Mouse (Mus musculus): Measurements from ENCODE around the gene Necab3. TPM values are rescaled to one million over a fixed set of nuclear protein-coding genes. Genes with fewer than 3 reads are reported as not detected.

The Necab3 gene
- 1 to 10 TPM; 1.5 to 1.6 TPM for total RNA-seq (2021)
- polyA plus RNA-seq (2012; rRNA removed): 3.3 and 4.3 TPM in 2 replicates
- long read RNA-seq: 0 reads

GRCm38 (mm10) chr2:154558264-154559039 is at the start of gene Necab3:
TSS of gene Necab3 (minus strand) at chr2:154558890.
- DNase-seq: peak; percentile 78

GRCm38 (mm10) chr2:154606965-154607364 is 48.3 kb upstream of the Necab3 start:
- DNase-seq: no peak

GRCm38 (mm10) chr2:154604156-154604555 is 45.5 kb upstream of the Necab3 start:
- no peak for DNase-seq

GRCm38 (mm10) chr2:154603638-154604153 is 45.0 kb upstream of the Necab3 start, which contains the start of gene Pxmp4:
TSS of gene Pxmp4 (minus strand) at chr2:154603708.
- DNase-seq: peak; percentile 99

- no peak for DNase-seq
These were observed 44.4 kb upstream of the Necab3 start for GRCm38 (mm10) chr2:154603007-154603637.

DNA sequence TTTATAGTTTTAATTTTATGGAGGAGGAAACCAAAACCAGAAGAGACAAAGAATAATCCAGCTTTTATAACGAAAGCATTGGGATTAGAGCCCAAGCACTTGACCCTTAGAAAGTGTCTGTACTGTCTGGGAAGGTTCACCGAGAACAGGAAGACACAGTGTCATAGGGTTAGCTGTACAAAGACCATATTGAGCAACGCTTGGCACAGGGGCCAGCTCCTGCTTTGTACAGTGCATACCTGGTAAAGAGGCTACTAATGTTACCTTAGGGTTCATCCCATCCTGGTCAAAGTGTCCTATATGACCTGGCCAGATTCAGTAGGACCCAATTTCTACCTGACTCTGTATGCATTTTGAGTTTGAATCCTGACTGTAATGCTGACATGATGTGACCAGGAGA is 42.6 kb upstream of the Necab3 start:
- DNase-seq: no peak

GRCm38 (mm10) chr2:154600586-154600985 is 41.9 kb upstream of the Necab3 start:
- no peak for DNase-seq

GRCm38 (mm10) chr2:154597399-154597798 is 38.7 kb upstream of the Necab3 start:
- DNase-seq: no peak

DNA sequence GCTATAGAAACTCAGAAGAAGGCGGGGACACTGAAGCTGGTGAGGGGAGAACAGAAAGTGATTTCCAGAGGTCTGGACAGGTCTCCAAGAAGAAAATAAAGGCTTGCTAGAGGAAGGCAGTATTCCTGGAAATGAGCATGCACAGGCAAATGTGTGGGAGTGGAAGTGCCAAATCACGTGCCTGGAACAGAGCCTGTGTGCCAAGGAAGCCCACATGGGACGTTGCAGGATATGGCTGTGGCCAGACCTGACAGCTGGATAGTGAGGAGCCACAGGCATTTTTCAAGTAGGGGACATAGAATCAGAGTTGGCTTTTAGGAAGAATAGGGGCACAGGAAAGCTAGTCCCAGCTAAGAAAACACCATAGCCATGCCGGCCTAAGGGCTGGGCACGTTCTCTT is 37.1 kb upstream of the Necab3 start:
- no peak for DNase-seq

- DNase-seq: no peak
These were observed 34.3 kb upstream of the Necab3 start for GRCm38 (mm10) chr2:154593025-154593424.

- DNase-seq: no peak
These were observed 32.5 kb upstream of the Necab3 start for GRCm38 (mm10) chr2:154591239-154591638.

DNA sequence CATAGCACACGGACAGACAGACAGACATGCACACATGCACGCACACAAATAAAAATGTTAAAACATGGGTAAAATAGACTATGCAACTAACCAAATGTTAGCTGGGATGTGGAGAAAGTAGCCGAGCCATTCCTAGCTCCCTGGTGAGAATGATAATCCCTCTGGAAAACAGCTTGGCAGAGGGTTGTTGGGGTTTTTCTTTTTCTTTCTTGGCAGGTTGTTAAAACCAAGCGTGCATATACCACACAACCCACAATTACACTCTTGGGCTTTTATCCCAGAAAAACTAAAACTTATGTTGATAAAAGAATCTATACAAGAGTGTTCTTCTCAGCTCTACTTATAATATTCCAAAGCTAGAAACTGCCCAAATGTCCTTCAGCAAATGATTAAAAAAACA is 30.4 kb upstream of the Necab3 start:
- no peak for DNase-seq

DNA sequence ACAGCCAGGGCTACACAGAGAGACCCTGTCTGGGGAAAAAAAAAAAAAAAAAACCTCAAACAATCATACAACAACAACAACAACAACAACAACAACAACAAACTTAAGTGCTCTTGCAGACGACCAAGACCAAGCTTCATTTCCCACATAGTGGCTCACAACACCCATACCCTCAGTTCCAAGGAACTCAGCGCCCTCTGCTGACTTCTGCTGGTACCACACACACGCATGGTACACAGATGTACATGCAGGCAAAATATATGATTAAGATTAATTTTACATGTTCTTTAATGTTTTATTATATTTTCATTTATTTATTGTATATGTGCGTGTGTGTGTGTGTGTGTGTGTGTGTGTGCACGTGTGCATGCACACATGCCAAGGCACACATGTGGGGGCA is 27.7 kb upstream of the Necab3 start:
- no peak for DNase-seq

DNA sequence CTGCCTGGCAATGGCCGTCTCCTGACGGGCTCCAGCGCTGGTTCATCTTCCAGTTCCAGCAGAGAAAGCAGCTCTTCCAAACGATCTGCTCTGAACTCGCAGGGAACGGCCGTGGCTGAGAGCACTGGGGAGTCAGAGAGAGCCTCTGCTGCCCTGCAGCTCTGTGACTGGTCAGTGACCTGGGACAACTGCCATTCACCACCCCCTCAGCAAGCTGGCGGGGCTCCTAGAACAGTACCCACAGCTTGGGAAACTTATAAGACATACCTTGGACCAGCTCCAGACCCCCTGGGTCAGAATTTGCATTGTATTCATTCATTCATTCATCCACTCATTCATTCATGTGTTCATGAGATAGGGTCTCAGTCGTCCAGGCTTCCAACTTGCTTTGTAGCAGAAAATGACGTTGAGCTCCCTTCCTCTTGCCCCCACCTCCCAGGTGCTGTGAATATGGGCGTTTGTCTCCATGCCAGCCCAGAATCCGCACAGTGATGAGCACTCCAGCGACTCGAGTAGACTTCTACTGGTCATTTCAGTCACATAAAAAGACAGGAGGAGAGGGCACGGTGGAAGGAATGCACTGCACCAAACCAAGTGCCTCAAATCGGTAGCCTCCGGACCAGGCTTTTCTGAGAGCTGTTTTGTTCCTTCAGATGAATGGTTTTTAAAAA is 26.4 kb upstream of the Necab3 start:
- DNase-seq: no peak

DNA sequence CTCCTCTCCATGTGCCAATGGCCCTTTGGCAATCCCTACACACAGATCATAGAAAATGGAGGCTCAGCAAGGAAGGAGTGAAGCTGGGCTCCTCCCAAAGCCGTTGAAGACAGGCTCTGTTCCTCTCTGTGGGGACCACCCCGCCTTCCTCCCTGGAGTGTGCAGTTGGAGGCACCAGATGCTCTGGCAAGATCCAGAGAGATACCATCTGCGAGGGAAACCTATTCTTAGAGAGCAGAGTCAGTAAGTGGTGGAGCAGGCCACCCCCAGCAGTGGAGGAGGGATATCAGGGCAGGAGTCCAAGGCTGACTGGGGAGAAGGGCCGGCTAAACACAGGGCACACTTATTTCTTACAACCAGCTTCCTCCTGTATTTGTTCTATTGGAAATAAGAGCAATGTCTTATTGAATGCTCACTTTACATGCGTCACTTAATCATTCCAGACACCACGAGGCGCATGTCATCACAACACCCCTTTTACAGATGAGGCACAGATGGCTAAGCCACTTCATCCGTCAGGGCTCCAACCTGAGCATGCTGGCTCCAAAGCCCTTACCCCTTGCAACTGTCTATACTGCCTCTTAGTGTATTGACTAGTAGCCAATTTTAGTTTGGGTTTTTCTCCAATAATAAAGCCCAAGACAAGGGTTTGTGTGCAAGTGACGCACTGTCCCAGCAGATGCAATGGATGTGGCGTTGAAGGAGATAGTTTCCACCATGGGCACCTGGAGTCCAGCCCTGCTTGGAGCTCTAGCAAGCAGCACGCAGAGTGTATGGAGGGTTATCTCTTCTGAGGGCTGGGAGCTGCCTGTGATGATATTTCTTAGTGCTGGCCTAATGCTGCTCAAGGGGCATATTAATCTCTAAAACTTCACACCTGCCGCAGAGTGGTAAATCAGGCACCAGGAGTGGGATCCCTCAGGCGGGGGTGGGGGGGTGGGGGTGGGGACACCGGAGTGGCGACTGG is 25.5 kb upstream of the Necab3 start:
- DNase-seq: no peak

- no peak for DNase-seq
These were observed 22.7 kb upstream of the Necab3 start for GRCm38 (mm10) chr2:154581421-154581820.

DNA sequence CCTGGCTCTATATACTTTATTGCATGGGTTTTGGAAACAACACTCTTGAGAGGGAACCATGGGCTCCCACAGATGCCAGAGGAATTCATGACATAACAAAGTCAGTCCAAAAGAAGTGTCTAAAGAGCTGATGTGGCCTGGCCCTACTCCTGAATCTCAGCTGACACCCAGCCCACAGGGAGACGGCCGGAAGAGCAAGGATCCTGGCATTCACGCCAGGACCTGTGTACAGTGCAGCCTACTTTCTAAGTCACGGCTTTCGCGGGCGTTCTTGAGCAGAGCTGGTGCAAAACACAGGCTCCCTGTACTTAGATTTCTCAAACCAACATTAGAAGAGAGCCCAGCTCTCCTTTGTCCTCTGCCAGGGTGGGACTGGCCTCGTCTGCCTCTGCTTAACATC is 21.9 kb upstream of the Necab3 start:
- no peak for DNase-seq

DNA sequence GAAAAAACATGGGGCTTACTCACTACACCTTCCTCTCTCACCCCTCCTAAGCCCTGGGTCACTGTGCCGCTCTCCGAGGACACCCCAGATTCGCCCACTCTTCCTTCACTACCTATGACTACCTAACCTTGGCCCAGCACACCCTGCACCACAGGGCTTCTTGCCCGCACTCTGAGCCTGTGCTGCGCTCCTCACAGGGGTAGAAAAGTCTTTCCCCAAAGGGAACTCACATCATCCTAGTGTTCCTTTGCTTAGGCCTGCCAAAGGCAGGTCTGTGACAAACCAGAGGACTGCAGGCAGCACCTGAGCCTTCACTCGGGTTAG is 19.0 kb upstream of the Necab3 start:
- DNase-seq: no peak

GRCm38 (mm10) chr2:154576876-154577743 is 18.4 kb upstream of the Necab3 start:
- no peak for DNase-seq

- DNase-seq: no peak
These were observed 15.6 kb upstream of the Necab3 start for GRCm38 (mm10) chr2:154574271-154574670.

DNA sequence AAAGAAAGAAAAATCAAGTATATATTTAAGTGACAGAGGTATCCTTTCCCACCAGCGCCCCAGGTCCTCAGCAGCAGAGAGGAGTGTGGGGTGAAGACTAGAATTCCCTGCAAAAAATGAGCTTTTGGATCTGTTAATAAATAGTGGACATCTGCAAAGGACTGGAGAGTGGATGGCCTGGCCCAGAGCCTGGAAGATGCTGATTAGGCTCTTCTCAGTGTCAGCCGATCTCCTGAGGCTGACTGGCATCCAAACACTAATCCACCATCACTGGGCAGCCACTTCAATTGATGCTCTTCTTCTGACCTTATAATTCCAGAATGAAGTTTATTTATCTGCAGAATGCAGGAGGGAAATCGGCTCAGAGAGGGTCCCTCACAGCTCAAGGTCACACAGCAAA is 14.3 kb upstream of the Necab3 start:
- DNase-seq: no peak
